Mouse (Mus musculus) midbrain, embryonic 10.5 days (tissue): ENCODE results near the gene Myh9. TPM values are rescaled to one million over a fixed set of nuclear protein-coding genes. Genes with fewer than 3 reads are reported as not detected.
A peak's percentile ranks its signal among the peaks of the same experiment; 100 is the strongest.

Source experiments
- DNase-seq: peaks from one replicate; pipeline ENCODE4 v3.0.0-alpha.2; 2017; ENCODE audit warnings: low spot score
- H3K27ac ChIP-seq: fragments of 300-500 bp; sonication (generic); replicated peaks from 2 replicates; pipeline ENCODE4 v1.5.1; 2016; ENCODE audit warnings: mild to moderate bottlenecking
- H3K27me3 ChIP-seq: fragments of 300-500 bp; sonication (generic); 2 replicates; pipeline ENCODE4 v1.6.1; 2016; ENCODE audit warnings: low read depth, mild to moderate bottlenecking; ENCODE audit not compliant: poor library complexity, severe bottlenecking
- H3K36me3 ChIP-seq: fragments of 300-500 bp; sonication (generic); 2 replicates; pipeline ENCODE4 v1.6.1; 2016; ENCODE audit warnings: mild to moderate bottlenecking, moderate library complexity
- H3K4me1 ChIP-seq: fragments of 300-500 bp; sonication (generic); 2 replicates; pipeline ENCODE4 v1.6.1; 2016
- H3K4me3 ChIP-seq: fragments of 300-500 bp; sonication (generic); 2 replicates; pipeline ENCODE4 v1.5.1; 2016; ENCODE audit warnings: mild to moderate bottlenecking, moderate library complexity
- H3K9me3 ChIP-seq: fragments of 300-500 bp; sonication (generic); replicated peaks from 2 replicates; pipeline ENCODE4 v1.6.1; 2016; ENCODE audit warnings: mild to moderate bottlenecking
- WGBS: fragments of 180-500 bp; shearing (Covaris S2); methylation state at CpG from one replicate; pipeline ENCODE4 v1.1.7; 2016; 5-methylcytosine and 5-hydroxymethylcytosine counted together
- polyA plus RNA-seq: library from polyadenylated mRNA; unstranded; fragments of >200 nt; fragmentation: Nextera tagmentation; extraction: Ambion mirVana; gene quantifications from 2 replicates; pipeline ENCODE4 v1.2.1, GENCODE M21; 2016

Myh9 gene
- polyA plus RNA-seq, 1 experiment from 2014 or later, result 29.0 TPM

- Histone ChIP-seq H3K4me3 (no peak overlapping the region), H3K9me3 (no peaks in the 10 kb centered on the region), H3K36me3 (peaks cover 99% of the 10 kb centered on the region), H3K27ac (no peak overlapping the region), H3K4me1 (no peaks in the 10 kb centered on the region), H3K27me3 (no peaks in the 10 kb centered on the region)
- no peak for DNase-seq
- 94% methylated on average over 19 of the region's 19 CpGs for WGBS
Measured at GRCm38 (mm10) chr15:77773099-77773915, 68.7 kb downstream of the Myh9 start.

- 93% methylated on average over 9 of the region's 9 CpGs for WGBS
- Histone ChIP-seq H3K4me1 (no peaks in the 10 kb centered on the region), H3K36me3 (peaks cover 99% of the 10 kb centered on the region), H3K9me3 (no peaks in the 10 kb centered on the region), H3K4me3 (no peak overlapping the region), H3K27me3 (no peaks in the 10 kb centered on the region), H3K27ac (no peak overlapping the region)
- DNase-seq, result no peak
Measured at GRCm38 (mm10) chr15:77770942-77771341, 71.0 kb downstream of the Myh9 start.

- Histone ChIP-seq H3K9me3 (no peaks in the 10 kb centered on the region), H3K4me3 (no peak overlapping the region), H3K4me1 (no peaks in the 10 kb centered on the region), H3K36me3 (peaks cover 99% of the 10 kb centered on the region), H3K27ac (no peak overlapping the region), H3K27me3 (no peaks in the 10 kb centered on the region)
- 92% methylated on average over 5 of the region's 5 CpGs for WGBS
- no peak for DNase-seq
Measured at GRCm38 (mm10) chr15:77770341-77770740, 71.6 kb downstream of the Myh9 start.

- DNase-seq, result no peak
- 90% methylated on average over 11 of the region's 11 CpGs for WGBS
- H3K36me3 ChIP-seq, result peaks cover 100% of the 10 kb centered on the region
- no peak overlapping the region for H3K27ac ChIP-seq
- no peaks in the 10 kb centered on the region for H3K9me3 ChIP-seq
- no peaks in the 10 kb centered on the region for H3K27me3 ChIP-seq
- H3K4me1 ChIP-seq, result no peaks in the 10 kb centered on the region
- no peak overlapping the region for H3K4me3 ChIP-seq
Measured at GRCm38 (mm10) chr15:77766981-77767380, 75.0 kb downstream of the Myh9 start.

GRCm38 (mm10) chr15:77765484-77766093 is 76.4 kb downstream of the Myh9 start:
- Histone ChIP-seq H3K36me3 (peaks cover 99% of the 10 kb centered on the region), H3K27ac (no peak overlapping the region), H3K9me3 (no peaks in the 10 kb centered on the region), H3K4me3 (no peak overlapping the region), H3K27me3 (no peaks in the 10 kb centered on the region), H3K4me1 (no peaks in the 10 kb centered on the region)
- DNase-seq, result no peak
- 92% methylated on average over 16 of the region's 16 CpGs for WGBS

GRCm38 (mm10) chr15:77764391-77765006 is 77.5 kb downstream of the Myh9 start:
- no peak overlapping the region for H3K27ac ChIP-seq
- no peaks in the 10 kb centered on the region for H3K4me1 ChIP-seq
- peaks cover 95% of the 10 kb centered on the region for H3K36me3 ChIP-seq
- DNase-seq, result no peak
- H3K4me3 ChIP-seq, result no peak overlapping the region
- no peaks in the 10 kb centered on the region for H3K9me3 ChIP-seq
- WGBS, result 92% methylated on average over 13 of the region's 13 CpGs
- H3K27me3 ChIP-seq, result no peaks in the 10 kb centered on the region

GRCm38 (mm10) chr15:77763702-77764101 is 78.3 kb downstream of the Myh9 start:
- H3K4me1 ChIP-seq, result no peaks in the 10 kb centered on the region
- no peak overlapping the region for H3K27ac ChIP-seq
- no peaks in the 10 kb centered on the region for H3K27me3 ChIP-seq
- peaks cover 88% of the 10 kb centered on the region for H3K36me3 ChIP-seq
- 94% methylated on average over 11 of the region's 11 CpGs for WGBS
- DNase-seq, result no peak
- no peaks in the 10 kb centered on the region for H3K9me3 ChIP-seq
- no peak overlapping the region for H3K4me3 ChIP-seq

GRCm38 (mm10) chr15:77763050-77763449 is 78.9 kb downstream of the Myh9 start:
- no peak overlapping the region for H3K4me3 ChIP-seq
- no peak overlapping the region for H3K27ac ChIP-seq
- 92% methylated on average over 16 of the region's 16 CpGs for WGBS
- H3K27me3 ChIP-seq, result no peaks in the 10 kb centered on the region
- H3K36me3 ChIP-seq, result peaks cover 81% of the 10 kb centered on the region
- H3K4me1 ChIP-seq, result no peaks in the 10 kb centered on the region
- DNase-seq, result no peak
- H3K9me3 ChIP-seq, result no peaks in the 10 kb centered on the region

- Histone ChIP-seq H3K36me3 (peaks cover 68% of the 10 kb centered on the region), H3K27ac (no peak overlapping the region), H3K9me3 (no peaks in the 10 kb centered on the region), H3K4me3 (no peak overlapping the region), H3K27me3 (no peaks in the 10 kb centered on the region), H3K4me1 (no peaks in the 10 kb centered on the region)
- DNase-seq, result peak; percentile 34
- 80% methylated on average over 22 of the region's 22 CpGs for WGBS
Measured at GRCm38 (mm10) chr15:77761561-77762380, 80.2 kb downstream of the Myh9 start.

GRCm38 (mm10) chr15:77761083-77761482 is 80.9 kb downstream of the Myh9 start:
- H3K4me1 ChIP-seq, result no peaks in the 10 kb centered on the region
- DNase-seq, result no peak
- 96% methylated on average over 7 of the region's 7 CpGs for WGBS
- H3K4me3 ChIP-seq, result no peak overlapping the region
- H3K36me3 ChIP-seq, result peaks cover 61% of the 10 kb centered on the region
- no peaks in the 10 kb centered on the region for H3K27me3 ChIP-seq
- H3K9me3 ChIP-seq, result no peaks in the 10 kb centered on the region
- H3K27ac ChIP-seq, result no peak overlapping the region

- WGBS, result 89% methylated on average over 16 of the region's 16 CpGs
- Histone ChIP-seq H3K27ac (no peak overlapping the region), H3K27me3 (no peaks in the 10 kb centered on the region), H3K36me3 (peaks cover 51% of the 10 kb centered on the region), H3K9me3 (no peaks in the 10 kb centered on the region), H3K4me1 (no peaks in the 10 kb centered on the region), H3K4me3 (no peak overlapping the region)
- DNase-seq, result no peak
Measured at GRCm38 (mm10) chr15:77760037-77760436, 81.9 kb downstream of the Myh9 start.

- no peaks in the 10 kb centered on the region for H3K9me3 ChIP-seq
- WGBS, result 87% methylated on average over 4 of the region's 4 CpGs
- H3K27ac ChIP-seq, result no peak overlapping the region
- peaks cover 28% of the 10 kb centered on the region for H3K36me3 ChIP-seq
- H3K27me3 ChIP-seq, result no peaks in the 10 kb centered on the region
- H3K4me1 ChIP-seq, result no peaks in the 10 kb centered on the region
- no peak overlapping the region for H3K4me3 ChIP-seq
- no peak for DNase-seq
Measured at GRCm38 (mm10) chr15:77757586-77758226, 84.3 kb downstream of the Myh9 start.
